Mouse (Mus musculus): ENCODE results near the gene Myl6. TPM values are rescaled to one million over a fixed set of nuclear protein-coding genes. Genes with fewer than 3 reads are reported as not detected.

Myl6 gene
- polyA plus RNA-seq, 1 experiment = 1,405 TPM

Other genes with a start within 250 kb of the Myl6 start
- gene Apon, start 240.0 kb downstream of the Myl6 start, polyA plus RNA-seq (2012; rRNA removed) = 0.75 TPM in 1 of 2 replicates, not detected in the other
- 0.14 and 2.2 TPM in 2 replicates for gene Apof, start 225.5 kb downstream of the Myl6 start, polyA plus RNA-seq (2012; rRNA removed)
- gene Stat2, start 223.6 kb downstream of the Myl6 start, polyA plus RNA-seq (2012; rRNA removed) = 29.0 and 31.4 TPM in 2 replicates
- 0.34 TPM in 1 of 2 replicates, not detected in the other for gene Il23a, start 195.4 kb downstream of the Myl6 start, polyA plus RNA-seq (2012; rRNA removed)
- gene Pan2, start 190.8 kb downstream of the Myl6 start, polyA plus RNA-seq (2012; rRNA removed) = 22.9 and 23.6 TPM in 2 replicates
- 96.7 and 103 TPM in 2 replicates for gene Cnpy2, start 171.7 kb downstream of the Myl6 start, polyA plus RNA-seq (2012; rRNA removed)
- 252 and 282 TPM in 2 replicates for gene Cs, start 156.4 kb downstream of the Myl6 start, polyA plus RNA-seq (2012; rRNA removed)
- 63.0 and 63.8 TPM in 2 replicates for gene Coq10a, start 125.1 kb downstream of the Myl6 start, polyA plus RNA-seq (2012; rRNA removed)
- 27.4 and 35.1 TPM in 2 replicates for gene Ankrd52, start 117.0 kb downstream of the Myl6 start, polyA plus RNA-seq (2012; rRNA removed)
- gene Slc39a5, start 92.9 kb downstream of the Myl6 start, polyA plus RNA-seq (2012; rRNA removed) = 0.27 and 0.38 TPM in 2 replicates
- gene Nabp2, start 82.7 kb downstream of the Myl6 start, polyA plus RNA-seq (2012; rRNA removed) = 29.8 and 32.6 TPM in 2 replicates
- 35.3 and 38.9 TPM in 2 replicates for gene Rnf41, start 82.5 kb downstream of the Myl6 start, polyA plus RNA-seq (2012; rRNA removed)
- gene Smarcc2, start 34.9 kb downstream of the Myl6 start, polyA plus RNA-seq (2012; rRNA removed) = 92.5 and 115 TPM in 2 replicates
- gene Myl6b, start 4.5 kb upstream of the Myl6 start, polyA plus RNA-seq (2012; rRNA removed) = 4.3 and 5.5 TPM in 2 replicates
- gene Esyt1, start 31.7 kb upstream of the Myl6 start, polyA plus RNA-seq (2012; rRNA removed) = 135 and 140 TPM in 2 replicates
- gene Zc3h10, start 53.6 kb upstream of the Myl6 start, polyA plus RNA-seq (2012; rRNA removed) = 11.8 and 13.0 TPM in 2 replicates
- 2,438 and 2,660 TPM in 2 replicates for gene Rpl41, start 55.2 kb upstream of the Myl6 start, polyA plus RNA-seq (2012; rRNA removed)
- gene Pa2g4, start 71.8 kb upstream of the Myl6 start, polyA plus RNA-seq (2012; rRNA removed) = 22.1 and 27.5 TPM in 2 replicates
- 30.3 and 42.5 TPM in 2 replicates for gene Erbb3, start 95.5 kb upstream of the Myl6 start, polyA plus RNA-seq (2012; rRNA removed)
- gene Rps26, start 132.6 kb upstream of the Myl6 start, polyA plus RNA-seq (2012; rRNA removed) = 1,272 and 1,645 TPM in 2 replicates
- gene Ikzf4, start 151.8 kb upstream of the Myl6 start, polyA plus RNA-seq (2012; rRNA removed) = 1.6 and 4.0 TPM in 2 replicates
- gene Suox, start 179.9 kb upstream of the Myl6 start, polyA plus RNA-seq (2012; rRNA removed) = 154 and 180 TPM in 2 replicates
- gene Rab5b, start 202.1 kb upstream of the Myl6 start, polyA plus RNA-seq (2012; rRNA removed) = 101 and 107 TPM in 2 replicates
- gene Pmel, start 210.1 kb upstream of the Myl6 start, polyA plus RNA-seq (2012; rRNA removed) = 48.9 and 54.5 TPM in 2 replicates
- 19.5 and 23.5 TPM in 2 replicates for gene Cdk2, start 210.9 kb upstream of the Myl6 start, polyA plus RNA-seq (2012; rRNA removed)